Mouse (Mus musculus): ENCODE data around the gene Trabd2b. TPM values are rescaled to one million over a fixed set of nuclear protein-coding genes. Genes with fewer than 3 reads are reported as not detected.

Gene Trabd2b
- polyA plus RNA-seq (2014; fragmentation: Illumina TruSeq; extraction: RNeasy Lipid Tissue Mini Kit (QIAGEN cat#74804); ENCODE audit: low replicate concordance), result 0.26 TPM

GRCm38 (mm10) chr4:114406355-114407101 lies at the start of gene Trabd2b:
Gene Trabd2b, plus strand, starts transcription at chr4:114406724.

Other genes starting within 250 kb of the Trabd2b start
- gene Skint11, start 243.3 kb upstream of the Trabd2b start, polyA plus RNA-seq (2014; fragmentation: Illumina TruSeq; extraction: RNeasy Lipid Tissue Mini Kit (QIAGEN cat#74804); ENCODE audit: low replicate concordance), result not detected

Measured in small intestine, adult 10 weeks (tissue).